Mouse (Mus musculus): Measurements from ENCODE around the gene Ctbp2. TPM values are rescaled to one million over a fixed set of nuclear protein-coding genes. Genes with fewer than 3 reads are reported as not detected.
"Not testable (repeated sequence)": the region's sequence is repeated elsewhere in the genome, so short reads cannot be mapped to it uniquely, and the experiment has no call there.

Gene Ctbp2
- polyA plus RNA-seq, 2 experiments = 7.3 to 8.4 TPM

- no peak for TF ChIP-seq EP300 (IDR thresholded peaks at IDR 0.05; ENCODE audit: low read depth)
- H3K9ac ChIP-seq (replicated peaks) = no peak overlapping the region
- H3K4me1 ChIP-seq (replicated peaks; ENCODE audit: control insufficient read depth in 2 of 2, insufficient read depth in 2 of 2, low read length in 1 of 2) = 0 out of 4 replicates have a peak, but pooled peaks cover 0 to 1% of the 10 kb centered on the region in 2 experiments
- H3K4me2 ChIP-seq (ENCODE audit: low read depth) = no peak overlapping the region
- H3K27me3 ChIP-seq (ENCODE audit: control insufficient read depth, insufficient read depth, low read length) = no peaks in the 10 kb centered on the region
- no peak overlapping the region for H3K27ac ChIP-seq
- WGBS (ENCODE audit: insufficient replicate concordance) = 80% methylated on average over 6 of the region's 6 CpGs
- no peaks in the 10 kb centered on the region for H3K9me3 ChIP-seq (ENCODE audit: control insufficient read depth, low read length)
- H3K36me3 ChIP-seq (replicated peaks; ENCODE audit: control insufficient read depth, insufficient read depth, low read depth) = no peaks in the 10 kb centered on the region
- no peak for DNase-seq (ENCODE audit: low read depth in 3 of 3, low spot score in 3 of 3)
- ATAC-seq (ENCODE audit: insufficient read depth) = no peak
- no peak overlapping the region for H3K4me3 ChIP-seq (ENCODE audit: insufficient read depth in 1 of 2, low read depth in 2 of 2, low read length in 2 of 2)
These were observed 23.1 kb downstream of the Ctbp2 start for GRCm38 (mm10) chr7:133101070-133101469.

- Histone ChIP-seq H3K4me2 (ENCODE audit: low read depth) (no peak overlapping the region), H3K36me3 (replicated peaks; ENCODE audit: control insufficient read depth, insufficient read depth, low read depth) (no peaks in the 10 kb centered on the region), H3K9me3 (ENCODE audit: control insufficient read depth, low read length) (no peaks in the 10 kb centered on the region), H3K4me1 (replicated peaks; ENCODE audit: control insufficient read depth in 2 of 2, insufficient read depth in 2 of 2, low read length in 1 of 2) (0 out of 4 replicates have a peak, but pooled peaks cover 0 to 1% of the 10 kb centered on the region in 2 experiments), H3K27ac (no peak overlapping the region), H3K27me3 (ENCODE audit: control insufficient read depth, insufficient read depth, low read length) (no peaks in the 10 kb centered on the region), H3K4me3 (ENCODE audit: insufficient read depth in 1 of 2, low read depth in 2 of 2, low read length in 2 of 2) (no peak overlapping the region), H3K9ac (replicated peaks) (no peak overlapping the region)
- TF ChIP-seq EP300 (IDR thresholded peaks at IDR 0.05; ENCODE audit: low read depth) = no peak
- no peak for TF ChIP-seq CTCF (IDR thresholded peaks at IDR 0.05; ENCODE audit: low read depth)
- WGBS (ENCODE audit: insufficient replicate concordance) = 69% methylated on average over 6 of the region's 6 CpGs
- ATAC-seq (ENCODE audit: insufficient read depth) = no peak
- DNase-seq (ENCODE audit: low read depth in 3 of 3, low spot score in 3 of 3) = no peak
These were observed 24.0 kb downstream of the Ctbp2 start for GRCm38 (mm10) chr7:133100178-133100577.

GRCm38 (mm10) chr7:133099266-133099665, 24.9 kb downstream of the Ctbp2 start:
- H3K36me3 ChIP-seq (replicated peaks; ENCODE audit: control insufficient read depth, insufficient read depth, low read depth) = no peaks in the 10 kb centered on the region
- DNase-seq (ENCODE audit: low read depth in 3 of 3, low spot score in 3 of 3) (no peak), ATAC-seq (ENCODE audit: insufficient read depth) (no peak)
- H3K27me3 ChIP-seq (ENCODE audit: control insufficient read depth, insufficient read depth, low read length) = no peaks in the 10 kb centered on the region
- H3K4me1 ChIP-seq (replicated peaks; ENCODE audit: control insufficient read depth in 2 of 2, insufficient read depth in 2 of 2, low read length in 1 of 2) = 0 out of 4 replicates have a peak, but pooled peaks cover 0 to 1% of the 10 kb centered on the region in 2 experiments
- 66% methylated on average over 4 of the region's 4 CpGs for WGBS (ENCODE audit: insufficient replicate concordance)
- no peak overlapping the region for H3K9ac ChIP-seq (replicated peaks)
- no peak overlapping the region for H3K27ac ChIP-seq
- H3K9me3 ChIP-seq (ENCODE audit: control insufficient read depth, low read length) = no peaks in the 10 kb centered on the region
- no peak overlapping the region for H3K4me3 ChIP-seq (ENCODE audit: insufficient read depth in 1 of 2, low read depth in 2 of 2, low read length in 2 of 2)
- TF ChIP-seq EP300 (IDR thresholded peaks at IDR 0.05; ENCODE audit: low read depth) = no peak
- TF ChIP-seq CTCF (IDR thresholded peaks at IDR 0.05; ENCODE audit: low read depth) = no peak
- H3K4me2 ChIP-seq (ENCODE audit: low read depth) = no peak overlapping the region

- no peak overlapping the region for H3K27ac ChIP-seq
- H3K27me3 ChIP-seq (ENCODE audit: control insufficient read depth, insufficient read depth, low read length) = no peaks in the 10 kb centered on the region
- no peaks in the 10 kb centered on the region for H3K9me3 ChIP-seq (ENCODE audit: control insufficient read depth, low read length)
- no peak for ATAC-seq (ENCODE audit: insufficient read depth)
- H3K4me2 ChIP-seq (ENCODE audit: low read depth) = no peak overlapping the region
- H3K9ac ChIP-seq (replicated peaks) = no peak overlapping the region
- TF ChIP-seq CTCF (IDR thresholded peaks at IDR 0.05; ENCODE audit: low read depth) (no peak), EP300 (IDR thresholded peaks at IDR 0.05; ENCODE audit: low read depth) (no peak)
- no peak overlapping the region for H3K4me3 ChIP-seq (ENCODE audit: insufficient read depth in 1 of 2, low read depth in 2 of 2, low read length in 2 of 2)
- H3K4me1 ChIP-seq (replicated peaks; ENCODE audit: control insufficient read depth in 2 of 2, insufficient read depth in 2 of 2, low read length in 1 of 2) = 0 out of 4 replicates have a peak, but pooled peaks cover 0 to 1% of the 10 kb centered on the region in 2 experiments
- H3K36me3 ChIP-seq (replicated peaks; ENCODE audit: control insufficient read depth, insufficient read depth, low read depth) = no peaks in the 10 kb centered on the region
- WGBS (ENCODE audit: insufficient replicate concordance) = 78% methylated on average over 12 of the region's 12 CpGs
- no peak for DNase-seq (ENCODE audit: low read depth in 3 of 3, low spot score in 3 of 3)
These were observed 25.9 kb downstream of the Ctbp2 start for GRCm38 (mm10) chr7:133098118-133098793.

GRCm38 (mm10) chr7:133095610-133096009, 28.5 kb downstream of the Ctbp2 start:
- not testable (repeated sequence) for H3K27me3 ChIP-seq (ENCODE audit: control insufficient read depth, insufficient read depth, low read length); H3K4me2 ChIP-seq (ENCODE audit: low read depth); H3K4me1 ChIP-seq (replicated peaks; ENCODE audit: control insufficient read depth in 2 of 2, insufficient read depth in 2 of 2, low read length in 1 of 2); ATAC-seq (ENCODE audit: insufficient read depth); H3K9ac ChIP-seq (replicated peaks); H3K4me3 ChIP-seq (ENCODE audit: insufficient read depth in 1 of 2, low read depth in 2 of 2, low read length in 2 of 2); DNase-seq (ENCODE audit: low read depth in 3 of 3, low spot score in 3 of 3); H3K36me3 ChIP-seq (replicated peaks; ENCODE audit: control insufficient read depth, insufficient read depth, low read depth); H3K27ac ChIP-seq; H3K9me3 ChIP-seq (ENCODE audit: control insufficient read depth, low read length)
- WGBS (ENCODE audit: insufficient replicate concordance) = 57% methylated on average over 7 of the region's 7 CpGs
